Mouse (Mus musculus): Measurements from ENCODE around the gene L3mbtl3. TPM values are rescaled to one million over a fixed set of nuclear protein-coding genes. Genes with fewer than 3 reads are reported as not detected.

The L3mbtl3 gene
- polyA plus RNA-seq, 1 experiment from 2014 or later = 19.0 TPM

DNA sequence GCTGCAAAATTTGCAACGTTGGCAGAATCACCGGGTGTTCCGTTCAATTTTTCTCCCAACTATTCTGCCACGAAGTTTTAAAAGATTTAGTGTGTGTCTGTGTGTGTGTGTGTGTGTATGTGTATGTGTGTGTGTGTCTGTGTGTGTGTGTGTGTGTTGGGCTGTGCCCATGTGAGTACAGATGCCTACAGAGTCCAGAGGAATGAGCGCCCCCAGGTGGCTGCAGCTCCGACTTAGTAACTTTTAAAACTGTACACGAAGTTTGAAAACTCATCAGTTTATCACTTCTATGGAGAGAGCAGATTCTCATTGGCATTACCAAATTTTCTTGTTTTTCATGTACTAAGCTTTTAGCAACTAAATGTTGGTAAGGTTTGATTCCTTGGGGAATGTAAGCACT lies 78.1 kb downstream of the L3mbtl3 start:
- WGBS = 94% methylated on average over 7 of the region's 7 CpGs
- no peak for DNase-seq (ENCODE audit: low spot score)
- 0 out of 2 replicates have a peak, but pooled peaks cover 2% of the 10 kb centered on the region for H3K36me3 ChIP-seq (ENCODE audit: control insufficient read depth, insufficient read depth, low read length)
- H3K9ac ChIP-seq (ENCODE audit: low read depth, low read length) = no peak overlapping the region
- H3K27ac ChIP-seq (ENCODE audit: low read depth, low read length) = no peak overlapping the region
- H3K4me3 ChIP-seq (ENCODE audit: low read depth, low read length) = no peak overlapping the region
- no peaks in the 10 kb centered on the region for H3K9me3 ChIP-seq (ENCODE audit: control insufficient read depth, low read length)
- no peaks in the 10 kb centered on the region for H3K27me3 ChIP-seq (ENCODE audit: control insufficient read depth, insufficient read depth, low read length)
- no peaks in the 10 kb centered on the region for H3K4me1 ChIP-seq (replicated peaks; ENCODE audit: control insufficient read depth, insufficient read depth, low read length)
- H3K4me2 ChIP-seq (replicated peaks; ENCODE audit: low read depth, low read length) = no peak overlapping the region
- ATAC-seq (ENCODE audit: low FRiP score) = no peak

DNA sequence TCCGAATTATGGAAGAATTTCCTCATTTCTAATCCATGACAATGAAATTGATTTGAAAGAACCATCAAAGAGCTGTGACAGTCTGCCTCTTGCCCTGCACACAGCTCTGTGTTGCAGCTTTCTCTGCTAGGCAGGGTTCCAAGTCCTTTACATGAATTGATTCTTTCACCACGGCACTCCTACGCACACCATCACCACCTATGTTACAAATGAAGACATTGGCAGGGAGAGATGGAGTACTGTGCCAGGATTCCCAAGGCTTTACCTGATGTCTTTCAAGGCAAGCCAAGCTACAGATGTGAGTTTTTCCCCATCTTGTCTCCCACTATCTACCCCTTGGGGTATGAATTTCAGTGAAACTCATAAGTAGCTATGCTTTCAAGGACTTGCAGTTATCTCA lies 78.6 kb downstream of the L3mbtl3 start:
- Histone ChIP-seq H3K36me3 (ENCODE audit: control insufficient read depth, insufficient read depth, low read length) (0 out of 2 replicates have a peak, but pooled peaks cover 2% of the 10 kb centered on the region), H3K9me3 (ENCODE audit: control insufficient read depth, low read length) (no peaks in the 10 kb centered on the region), H3K9ac (ENCODE audit: low read depth, low read length) (no peak overlapping the region), H3K27ac (ENCODE audit: low read depth, low read length) (no peak overlapping the region), H3K4me2 (replicated peaks; ENCODE audit: low read depth, low read length) (no peak overlapping the region), H3K4me1 (replicated peaks; ENCODE audit: control insufficient read depth, insufficient read depth, low read length) (no peaks in the 10 kb centered on the region), H3K27me3 (ENCODE audit: control insufficient read depth, insufficient read depth, low read length) (no peaks in the 10 kb centered on the region), H3K4me3 (ENCODE audit: low read depth, low read length) (no peak overlapping the region)
- 90% methylated on average over 3 of the region's 3 CpGs for WGBS
- ATAC-seq (ENCODE audit: low FRiP score) (no peak), DNase-seq (ENCODE audit: low spot score) (no peak)

DNA sequence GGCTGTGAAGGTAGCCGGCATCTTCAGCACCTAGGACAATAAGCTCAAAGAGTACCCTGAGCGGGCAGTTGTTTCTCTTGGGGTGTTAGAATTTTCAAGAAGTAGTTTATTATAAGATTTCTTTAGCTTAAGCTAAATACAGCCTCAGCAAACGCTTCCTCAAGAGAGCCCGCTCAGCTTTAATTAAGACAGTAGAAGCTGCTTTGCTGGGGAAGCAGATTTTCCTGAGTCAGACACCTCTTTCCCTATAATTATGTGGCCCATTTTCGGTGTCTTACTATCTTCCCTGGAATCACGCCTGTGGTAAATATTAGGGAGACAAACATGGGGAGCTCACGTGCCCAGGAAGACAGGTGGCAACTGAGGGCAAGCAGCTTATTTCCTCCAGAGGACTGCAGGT lies 88.6 kb downstream of the L3mbtl3 start:
- no peak for ATAC-seq (ENCODE audit: low FRiP score)
- H3K9ac ChIP-seq (ENCODE audit: low read depth, low read length) = no peak overlapping the region
- H3K27me3 ChIP-seq (ENCODE audit: control insufficient read depth, insufficient read depth, low read length) = no peaks in the 10 kb centered on the region
- no peak for DNase-seq (ENCODE audit: low spot score)
- H3K36me3 ChIP-seq (ENCODE audit: control insufficient read depth, insufficient read depth, low read length) = no peaks in the 10 kb centered on the region
- WGBS = 92% methylated on average over 7 of the region's 7 CpGs
- H3K4me3 ChIP-seq (ENCODE audit: low read depth, low read length) = no peak overlapping the region
- H3K4me2 ChIP-seq (replicated peaks; ENCODE audit: low read depth, low read length) = no peak overlapping the region
- H3K4me1 ChIP-seq (replicated peaks; ENCODE audit: control insufficient read depth, insufficient read depth, low read length) = no peaks in the 10 kb centered on the region
- H3K27ac ChIP-seq (ENCODE audit: low read depth, low read length) = no peak overlapping the region
- no peaks in the 10 kb centered on the region for H3K9me3 ChIP-seq (ENCODE audit: control insufficient read depth, low read length)

DNA sequence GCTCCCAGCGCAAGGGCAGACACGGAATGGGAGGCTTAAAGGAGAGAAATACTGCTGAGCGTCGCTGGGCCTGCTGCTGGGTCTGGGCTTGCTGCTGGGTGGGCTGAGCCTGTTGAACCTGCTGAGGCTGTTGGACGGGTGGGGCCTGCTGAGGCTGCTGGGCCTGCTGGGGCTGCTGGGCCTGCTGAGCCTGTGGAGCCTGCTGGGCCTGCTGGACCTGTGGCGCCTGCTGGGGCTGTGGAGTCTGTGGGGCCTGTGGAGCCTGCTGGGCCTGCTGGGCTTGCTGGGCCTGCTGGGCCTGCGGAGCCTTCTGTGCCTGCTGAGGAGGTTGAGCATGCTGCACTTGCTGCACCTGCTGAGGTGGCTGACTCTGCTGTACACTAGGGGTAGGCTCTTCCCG lies 95.8 kb downstream of the L3mbtl3 start:
- WGBS = 65% methylated on average over 8 of the region's 8 CpGs

DNA sequence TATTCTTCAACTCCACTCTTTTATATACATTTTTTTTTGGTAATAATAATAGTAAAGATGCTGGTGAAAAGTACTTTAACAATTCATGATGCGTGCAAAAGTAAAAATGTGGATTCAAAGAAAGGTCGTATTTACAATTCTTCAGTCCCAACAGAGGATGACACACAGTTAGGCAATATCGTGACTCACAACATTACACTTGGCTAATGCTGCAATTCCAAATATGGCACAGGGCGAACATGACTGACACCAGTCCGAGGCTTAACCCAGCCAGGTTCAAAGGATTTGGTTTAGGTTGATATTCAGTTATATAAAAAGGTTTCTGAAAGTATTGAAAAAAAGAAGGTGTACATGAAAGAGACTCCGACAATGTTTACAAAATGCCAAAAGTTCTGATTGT lies 100.4 kb downstream of the L3mbtl3 start:
- Histone ChIP-seq H3K9ac (ENCODE audit: low read depth, low read length) (no peak overlapping the region), H3K27me3 (ENCODE audit: control insufficient read depth, insufficient read depth, low read length) (no peaks in the 10 kb centered on the region), H3K4me3 (ENCODE audit: low read depth, low read length) (no peak overlapping the region), H3K36me3 (ENCODE audit: control insufficient read depth, insufficient read depth, low read length) (peaks cover 4% of the 10 kb centered on the region; the same call in 1 of the 2 replicates), H3K4me2 (replicated peaks; ENCODE audit: low read depth, low read length) (no peak overlapping the region), H3K9me3 (ENCODE audit: control insufficient read depth, low read length) (no peaks in the 10 kb centered on the region), H3K27ac (ENCODE audit: low read depth, low read length) (no peak overlapping the region), H3K4me1 (replicated peaks; ENCODE audit: control insufficient read depth, insufficient read depth, low read length) (no peaks in the 10 kb centered on the region)
- 98% methylated on average over 6 of the region's 6 CpGs for WGBS
- ATAC-seq (ENCODE audit: low FRiP score) (no peak), DNase-seq (ENCODE audit: low spot score) (no peak)

More for the DNA sequence above, 95.8 kb downstream of the L3mbtl3 start:
- Histone ChIP-seq H3K27me3 (ENCODE audit: control insufficient read depth, insufficient read depth, low read length) (no peaks in the 10 kb centered on the region), H3K4me2 (replicated peaks; ENCODE audit: low read depth, low read length) (no peak overlapping the region), H3K36me3 (ENCODE audit: control insufficient read depth, insufficient read depth, low read length) (peaks cover 4% of the 10 kb centered on the region; the same call in 1 of the 2 replicates), H3K4me3 (ENCODE audit: low read depth, low read length) (no peak overlapping the region), H3K9me3 (ENCODE audit: control insufficient read depth, low read length) (no peaks in the 10 kb centered on the region), H3K9ac (ENCODE audit: low read depth, low read length) (no peak overlapping the region), H3K27ac (ENCODE audit: low read depth, low read length) (no peak overlapping the region), H3K4me1 (replicated peaks; ENCODE audit: control insufficient read depth, insufficient read depth, low read length) (no peaks in the 10 kb centered on the region)
- ATAC-seq (ENCODE audit: low FRiP score) (no peak), DNase-seq (ENCODE audit: low spot score) (no peak)

- DNase-seq (ENCODE audit: low spot score) = no peak
- H3K36me3 ChIP-seq (ENCODE audit: control insufficient read depth, insufficient read depth, low read length) = no peaks in the 10 kb centered on the region
- WGBS = 86% methylated on average over 3 of the region's 3 CpGs
These were observed 111.9 kb downstream of the L3mbtl3 start for GRCm38 (mm10) chr10:26263744-26264459.

DNA sequence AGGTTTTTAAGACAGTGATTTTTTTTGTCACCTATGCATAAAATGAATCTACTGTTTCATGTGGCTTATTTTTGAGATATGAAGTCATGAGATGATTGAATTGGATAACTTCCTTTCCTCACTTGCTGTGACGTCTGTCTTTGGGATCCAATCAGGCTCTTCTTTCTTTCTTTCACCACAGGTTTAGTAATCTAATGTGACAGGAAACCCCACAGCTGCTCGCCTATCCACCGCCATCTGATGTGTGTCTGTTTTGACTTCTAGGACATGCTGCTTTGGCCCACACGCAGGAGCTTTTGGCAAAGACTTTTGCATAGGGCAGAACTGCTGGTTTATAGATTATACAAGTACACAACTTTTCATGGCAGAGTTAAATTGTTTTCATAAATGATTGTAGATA lies 115.9 kb downstream of the L3mbtl3 start:
- no peak for DNase-seq (ENCODE audit: low spot score)
- Histone ChIP-seq H3K4me2 (replicated peaks; ENCODE audit: low read depth, low read length) (no peak overlapping the region), H3K4me3 (ENCODE audit: low read depth, low read length) (no peak overlapping the region), H3K9ac (ENCODE audit: low read depth, low read length) (no peak overlapping the region), H3K27me3 (ENCODE audit: control insufficient read depth, insufficient read depth, low read length) (no peaks in the 10 kb centered on the region), H3K9me3 (ENCODE audit: control insufficient read depth, low read length) (no peaks in the 10 kb centered on the region), H3K4me1 (replicated peaks; ENCODE audit: control insufficient read depth, insufficient read depth, low read length) (no peaks in the 10 kb centered on the region), H3K27ac (ENCODE audit: low read depth, low read length) (no peak overlapping the region), H3K36me3 (ENCODE audit: control insufficient read depth, insufficient read depth, low read length) (no peaks in the 10 kb centered on the region)
- no peak for ATAC-seq (ENCODE audit: low FRiP score)
- 67% methylated on average over 4 of the region's 4 CpGs for WGBS

More at GRCm38 (mm10) chr10:26263744-26264459, 111.9 kb downstream of the L3mbtl3 start:
- no peaks in the 10 kb centered on the region for H3K9me3 ChIP-seq (ENCODE audit: control insufficient read depth, low read length)
- no peaks in the 10 kb centered on the region for H3K4me1 ChIP-seq (replicated peaks; ENCODE audit: control insufficient read depth, insufficient read depth, low read length)
- no peak overlapping the region for H3K4me2 ChIP-seq (replicated peaks; ENCODE audit: low read depth, low read length)
- H3K27ac ChIP-seq (ENCODE audit: low read depth, low read length) = no peak overlapping the region
- H3K9ac ChIP-seq (ENCODE audit: low read depth, low read length) = no peak overlapping the region
- H3K27me3 ChIP-seq (ENCODE audit: control insufficient read depth, insufficient read depth, low read length) = no peaks in the 10 kb centered on the region
- no peak overlapping the region for H3K4me3 ChIP-seq (ENCODE audit: low read depth, low read length)
- no peak for ATAC-seq (ENCODE audit: low FRiP score)

GRCm38 (mm10) chr10:26249426-26250165 lies 126.2 kb downstream of the L3mbtl3 start:
- no peak for ATAC-seq (ENCODE audit: low FRiP score)
- Histone ChIP-seq H3K36me3 (ENCODE audit: control insufficient read depth, insufficient read depth, low read length) (no peaks in the 10 kb centered on the region), H3K9me3 (ENCODE audit: control insufficient read depth, low read length) (no peaks in the 10 kb centered on the region), H3K27ac (ENCODE audit: low read depth, low read length) (no peak overlapping the region), H3K27me3 (ENCODE audit: control insufficient read depth, insufficient read depth, low read length) (no peaks in the 10 kb centered on the region), H3K4me1 (replicated peaks; ENCODE audit: control insufficient read depth, insufficient read depth, low read length) (no peaks in the 10 kb centered on the region), H3K4me3 (ENCODE audit: low read depth, low read length) (no peak overlapping the region), H3K4me2 (replicated peaks; ENCODE audit: low read depth, low read length) (no peak overlapping the region), H3K9ac (ENCODE audit: low read depth, low read length) (no peak overlapping the region)
- WGBS = 91% methylated on average over 7 of the region's 7 CpGs
- DNase-seq (ENCODE audit: low spot score) = no peak

DNA sequence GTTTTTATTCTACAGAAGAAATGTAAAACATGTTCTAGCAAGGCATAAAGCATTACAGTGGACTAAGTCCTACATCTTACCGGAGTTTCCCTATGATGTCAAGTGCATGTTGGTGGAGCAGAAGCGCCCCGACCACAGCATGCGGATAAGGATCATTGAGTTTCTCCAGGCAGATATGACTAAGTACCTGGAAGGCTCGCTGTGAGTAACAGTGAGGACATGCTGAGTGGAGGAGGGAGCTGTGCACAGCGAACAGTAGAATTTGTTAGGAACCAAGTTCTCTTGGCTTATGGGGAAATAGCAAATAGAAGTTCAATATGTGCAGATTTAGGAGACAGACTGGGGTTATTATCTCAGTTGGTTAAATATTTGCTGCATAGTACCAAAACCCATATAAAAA lies 131.3 kb downstream of the L3mbtl3 start:
- Histone ChIP-seq H3K36me3 (ENCODE audit: control insufficient read depth, insufficient read depth, low read length) (no peaks in the 10 kb centered on the region), H3K9ac (ENCODE audit: low read depth, low read length) (no peak overlapping the region), H3K4me2 (replicated peaks; ENCODE audit: low read depth, low read length) (no peak overlapping the region), H3K27ac (ENCODE audit: low read depth, low read length) (no peak overlapping the region), H3K27me3 (ENCODE audit: control insufficient read depth, insufficient read depth, low read length) (no peaks in the 10 kb centered on the region), H3K9me3 (ENCODE audit: control insufficient read depth, low read length) (no peaks in the 10 kb centered on the region), H3K4me3 (ENCODE audit: low read depth, low read length) (no peak overlapping the region), H3K4me1 (replicated peaks; ENCODE audit: control insufficient read depth, insufficient read depth, low read length) (no peaks in the 10 kb centered on the region)
- ATAC-seq (ENCODE audit: low FRiP score) (no peak), DNase-seq (ENCODE audit: low spot score) (no peak)
- 90% methylated on average over 6 of the region's 6 CpGs for WGBS
